Mouse (Mus musculus): Measurements from ENCODE around the gene Phf21b. TPM values are rescaled to one million over a fixed set of nuclear protein-coding genes. Genes with fewer than 3 reads are reported as not detected.
"Not testable (repeated sequence)": the region's sequence is repeated elsewhere in the genome, so short reads cannot be mapped to it uniquely, and the experiment has no call there.

Phf21b gene
- 0.08 and 0.12 TPM in 2 replicates for polyA plus RNA-seq (2015; fragmentation: Nextera tagmentation; extraction: Ambion mirVana)

DNA sequence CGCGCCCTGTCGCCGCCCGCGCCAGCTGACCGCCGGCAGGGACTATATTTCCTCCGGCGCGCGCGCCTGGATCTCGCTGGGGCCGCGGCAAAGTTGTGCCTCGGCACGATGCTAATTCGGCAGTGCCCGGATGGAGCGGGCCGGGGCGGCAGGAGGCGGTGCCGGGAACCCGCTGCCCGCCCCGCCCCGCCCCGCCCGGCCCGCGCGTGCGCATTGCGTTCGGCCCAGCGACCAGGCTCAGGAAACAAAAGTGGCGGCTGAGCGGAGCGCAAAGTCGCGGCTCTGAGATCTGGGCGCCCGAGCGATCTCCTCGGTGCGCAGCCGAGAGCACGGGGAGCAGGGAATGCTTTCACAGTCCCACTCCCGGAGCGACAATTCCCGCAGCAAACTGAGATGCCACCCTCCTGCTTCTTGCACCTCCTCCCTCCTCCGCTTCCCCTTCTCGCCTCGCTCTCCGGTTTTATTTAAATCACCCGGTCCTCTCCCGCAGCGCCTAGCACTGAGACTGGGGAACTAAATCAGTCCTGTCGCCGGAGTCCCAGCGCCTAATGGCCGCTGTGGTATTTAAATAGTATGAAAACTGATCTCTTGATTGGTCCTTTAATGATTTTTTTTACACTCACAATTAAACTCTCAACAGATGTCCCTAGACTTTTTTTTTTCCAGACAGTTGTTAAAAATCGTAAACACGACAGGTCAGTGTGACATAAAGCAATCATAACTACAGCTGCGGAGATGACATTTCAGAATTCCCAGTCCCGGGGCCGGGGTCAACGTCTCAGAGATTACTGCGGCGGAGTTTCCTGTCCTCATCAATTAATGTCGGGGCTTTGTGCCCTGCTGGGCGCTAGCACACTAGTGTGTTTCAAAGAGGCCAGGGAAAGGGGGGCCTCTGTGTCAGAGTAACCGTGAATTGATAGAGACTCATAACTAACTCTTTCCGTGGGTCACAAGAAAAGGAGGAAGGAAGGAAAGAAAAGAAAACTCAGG lies at the start of gene Phf21b:
TSS of gene Phf21b (minus strand) at position 44 of the 990 bp plus-strand sequence.
- WGBS, result 0% methylated on average over 41 of the region's 76 CpGs
- DNase-seq (ENCODE audit: low spot score), result peak; percentile 80
- peak; percentile 86 for ATAC-seq
- no peaks in the 10 kb centered on the region for H3K9me3 ChIP-seq (ENCODE audit: low read length)
- peaks cover 19% of the 10 kb centered on the region for H3K27me3 ChIP-seq (replicated peaks; ENCODE audit: insufficient read depth, low read length)
- H3K4me1 ChIP-seq (ENCODE audit: insufficient read depth, low read depth, low read length), result peaks cover 15% of the 10 kb centered on the region
- 0 out of 2 replicates have a peak within 1 kb of the TSS, but pooled peaks have one; percentile 32 for H3K27ac ChIP-seq (ENCODE audit: low read length)
- TF ChIP-seq CTCF (IDR thresholded peaks at IDR 0.05) (no peak), EP300 (IDR thresholded peaks at IDR 0.05) (no peak)
- no peaks in the 10 kb centered on the region for H3K36me3 ChIP-seq (ENCODE audit: insufficient read depth, low read length)
- peak within 1 kb of the TSS; percentile 58 for H3K4me3 ChIP-seq (ENCODE audit: low read depth, low read length)
- H3K9ac ChIP-seq (replicated peaks; ENCODE audit: low read depth), result peak within 1 kb of the TSS; percentile 39
- H3K4me2 ChIP-seq (replicated peaks; ENCODE audit: low read depth, low read length), result peak within 1 kb of the TSS; percentile 97

DNA sequence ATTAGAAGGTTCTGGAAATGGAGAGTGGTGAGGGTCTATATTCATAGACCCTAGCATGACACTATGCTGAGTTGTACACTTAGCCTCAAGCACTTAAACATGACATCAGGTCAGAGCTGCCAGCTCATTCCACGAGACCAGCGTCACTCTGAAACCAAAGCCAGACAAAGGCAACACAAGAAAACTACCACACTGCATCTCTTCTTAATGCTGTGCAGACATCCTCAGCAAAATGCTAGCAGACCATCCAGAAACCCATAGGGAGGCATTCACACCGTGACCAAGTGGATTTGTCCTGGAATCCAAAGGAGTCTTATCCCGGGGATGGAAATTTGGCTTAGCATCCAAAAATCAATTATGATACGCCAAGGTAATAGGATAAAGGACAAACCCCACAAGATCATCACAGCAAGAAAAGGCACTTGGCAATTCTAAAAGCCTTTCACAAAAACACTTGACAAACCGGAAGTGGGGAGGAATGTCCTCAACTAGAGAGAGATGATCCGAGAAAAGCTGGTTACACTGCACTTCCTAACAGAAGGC lies 48.1 kb upstream of the Phf21b start:
- H3K27ac ChIP-seq (ENCODE audit: low read length), result no peak overlapping the region
- H3K4me2 ChIP-seq (replicated peaks; ENCODE audit: low read depth, low read length), result no peak overlapping the region
- H3K27me3 ChIP-seq (replicated peaks; ENCODE audit: insufficient read depth, low read length), result no peaks in the 10 kb centered on the region
- H3K4me3 ChIP-seq (ENCODE audit: low read depth, low read length), result no peak overlapping the region
- WGBS, result 68% methylated on average over 7 of the region's 7 CpGs
- H3K4me1 ChIP-seq (ENCODE audit: insufficient read depth, low read depth, low read length), result no peaks in the 10 kb centered on the region
- no peaks in the 10 kb centered on the region for H3K36me3 ChIP-seq (ENCODE audit: insufficient read depth, low read length)
- H3K9me3 ChIP-seq (ENCODE audit: low read length), result no peaks in the 10 kb centered on the region
- TF ChIP-seq EP300 (IDR thresholded peaks at IDR 0.05) (no peak), CTCF (IDR thresholded peaks at IDR 0.05) (no peak)
- ATAC-seq (no peak), DNase-seq (ENCODE audit: low spot score) (no peak)
- no peak overlapping the region for H3K9ac ChIP-seq (replicated peaks; ENCODE audit: low read depth)

DNA sequence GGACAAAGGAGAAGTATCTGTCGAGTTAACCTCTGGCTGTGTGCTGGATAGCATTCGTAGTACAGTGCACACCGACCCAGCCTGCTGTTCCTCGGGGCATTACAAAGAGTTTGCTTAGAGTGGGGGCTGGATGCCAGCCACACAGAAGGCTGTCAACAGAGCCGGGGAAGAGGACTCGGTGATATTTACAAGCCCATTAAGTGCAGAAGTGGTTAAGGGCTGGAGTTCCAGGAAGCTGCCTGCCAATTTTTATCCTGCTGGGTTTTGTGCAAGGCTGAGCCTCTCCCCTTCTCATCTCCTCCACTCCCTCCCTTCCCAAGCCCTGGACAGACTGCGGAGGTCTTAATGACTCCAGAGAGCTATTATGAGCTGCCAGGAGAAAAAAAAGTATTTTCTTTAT lies 42.2 kb upstream of the Phf21b start:
- ATAC-seq (peak; percentile 68), DNase-seq (ENCODE audit: low spot score) (peak; percentile 64)
- no peak for TF ChIP-seq EP300 (IDR thresholded peaks at IDR 0.05)
- no peak for TF ChIP-seq CTCF (IDR thresholded peaks at IDR 0.05)
- H3K36me3 ChIP-seq (ENCODE audit: insufficient read depth, low read length), result no peaks in the 10 kb centered on the region
- H3K4me2 ChIP-seq (replicated peaks; ENCODE audit: low read depth, low read length), result peak overlapping the region; percentile 30; the same call in 1 of the 2 replicates
- H3K27me3 ChIP-seq (replicated peaks; ENCODE audit: insufficient read depth, low read length), result no peaks in the 10 kb centered on the region
- no peak overlapping the region for H3K9ac ChIP-seq (replicated peaks; ENCODE audit: low read depth)
- WGBS, result 28% methylated on average over 7 of the region's 7 CpGs
- 0 out of 2 replicates have a peak, but pooled peaks cover 3% of the 10 kb centered on the region for H3K4me1 ChIP-seq (ENCODE audit: insufficient read depth, low read depth, low read length)
- no peaks in the 10 kb centered on the region for H3K9me3 ChIP-seq (ENCODE audit: low read length)
- H3K4me3 ChIP-seq (ENCODE audit: low read depth, low read length), result no peak overlapping the region
- H3K27ac ChIP-seq (ENCODE audit: low read length), result no peak overlapping the region

DNA sequence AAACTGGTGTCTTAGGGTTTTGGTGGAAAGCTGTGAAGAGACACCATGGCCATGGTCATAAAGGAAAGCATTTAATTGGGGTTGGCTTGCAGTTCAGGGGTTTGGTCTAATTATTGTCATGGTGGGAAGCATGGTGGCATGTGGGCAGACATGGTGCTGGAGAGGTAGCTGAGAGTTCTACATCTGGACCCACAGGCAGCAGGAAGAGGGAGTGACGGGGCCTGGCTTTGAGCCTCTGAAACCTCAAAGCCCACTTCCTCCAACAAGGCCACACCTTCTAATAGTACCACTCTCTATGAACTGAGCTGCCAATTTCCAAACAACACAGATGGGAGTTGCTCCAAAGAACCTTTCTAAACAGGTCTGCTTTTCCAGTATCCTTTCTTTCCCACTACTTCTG lies 40.8 kb upstream of the Phf21b start:
- H3K9ac ChIP-seq (replicated peaks; ENCODE audit: low read depth), result no peak overlapping the region
- DNase-seq (ENCODE audit: low spot score) (no peak), ATAC-seq (no peak)
- TF ChIP-seq CTCF (IDR thresholded peaks at IDR 0.05) (no peak), EP300 (IDR thresholded peaks at IDR 0.05) (no peak)
- H3K4me1 ChIP-seq (ENCODE audit: insufficient read depth, low read depth, low read length), result 0 out of 2 replicates have a peak, but pooled peaks cover 3% of the 10 kb centered on the region
- no peak overlapping the region for H3K27ac ChIP-seq (ENCODE audit: low read length)
- no peaks in the 10 kb centered on the region for H3K36me3 ChIP-seq (ENCODE audit: insufficient read depth, low read length)
- no peaks in the 10 kb centered on the region for H3K27me3 ChIP-seq (replicated peaks; ENCODE audit: insufficient read depth, low read length)
- no peaks in the 10 kb centered on the region for H3K9me3 ChIP-seq (ENCODE audit: low read length)
- no peak overlapping the region for H3K4me3 ChIP-seq (ENCODE audit: low read depth, low read length)
- 53% methylated on average over 1 of the region's 1 CpGs for WGBS
- H3K4me2 ChIP-seq (replicated peaks; ENCODE audit: low read depth, low read length), result no peak overlapping the region

DNA sequence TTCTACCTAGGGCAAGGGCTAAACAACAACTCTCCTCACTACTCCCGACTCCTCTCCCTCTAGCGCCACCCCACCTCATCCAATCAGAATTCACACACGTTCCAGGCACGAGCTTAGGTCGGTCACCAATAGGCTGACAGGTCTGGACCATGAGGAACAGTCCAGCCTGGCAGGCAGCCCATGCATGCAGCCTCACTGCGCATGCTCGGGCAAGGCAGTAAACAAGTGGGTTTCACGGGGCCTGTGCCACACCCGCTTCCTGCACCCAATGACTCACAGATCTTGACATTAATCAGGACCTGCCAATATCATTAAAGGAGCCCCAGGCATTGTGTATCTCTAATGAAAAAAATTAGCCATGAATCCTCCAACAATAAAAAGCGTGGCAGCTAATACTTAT lies 40.4 kb upstream of the Phf21b start:
- H3K36me3 ChIP-seq (ENCODE audit: insufficient read depth, low read length); H3K27ac ChIP-seq (ENCODE audit: low read length); H3K9me3 ChIP-seq (ENCODE audit: low read length); H3K9ac ChIP-seq (replicated peaks; ENCODE audit: low read depth); H3K4me1 ChIP-seq (ENCODE audit: insufficient read depth, low read depth, low read length); H3K27me3 ChIP-seq (replicated peaks; ENCODE audit: insufficient read depth, low read length); H3K4me3 ChIP-seq (ENCODE audit: low read depth, low read length); DNase-seq (ENCODE audit: low spot score); ATAC-seq; H3K4me2 ChIP-seq (replicated peaks; ENCODE audit: low read depth, low read length): not testable (repeated sequence)
- WGBS, result 71% methylated on average over 10 of the region's 10 CpGs

DNA sequence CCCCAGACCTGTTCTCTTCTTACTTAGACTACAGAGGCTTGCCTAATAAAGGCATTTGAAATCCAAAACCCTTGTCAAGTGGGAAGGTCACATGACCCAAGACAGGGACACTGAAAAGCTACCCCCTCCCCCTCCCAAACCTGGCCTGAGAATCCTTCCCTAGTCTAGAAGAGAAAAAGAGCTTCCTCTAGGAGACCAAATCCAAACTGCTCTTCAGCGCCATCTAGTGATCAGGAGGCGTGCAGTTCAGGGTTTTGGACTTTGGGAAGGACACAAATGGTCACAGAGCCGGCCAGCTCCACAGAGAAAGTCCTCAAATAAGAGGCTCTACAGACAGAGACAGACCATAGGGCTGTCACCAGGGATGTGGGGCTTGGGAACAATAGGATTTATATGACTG lies 35.8 kb upstream of the Phf21b start:
- DNase-seq (ENCODE audit: low spot score) (peak; percentile 84), ATAC-seq (peak; percentile 21; the same call in 1 of the 2 replicates)

More for the DNA sequence above, 35.8 kb upstream of the Phf21b start:
- Histone ChIP-seq H3K4me2 (replicated peaks; ENCODE audit: low read depth, low read length) (no peak overlapping the region), H3K9me3 (ENCODE audit: low read length) (no peaks in the 10 kb centered on the region), H3K9ac (replicated peaks; ENCODE audit: low read depth) (no peak overlapping the region), H3K4me1 (ENCODE audit: insufficient read depth, low read depth, low read length) (no peaks in the 10 kb centered on the region), H3K36me3 (ENCODE audit: insufficient read depth, low read length) (no peaks in the 10 kb centered on the region), H3K27me3 (replicated peaks; ENCODE audit: insufficient read depth, low read length) (no peaks in the 10 kb centered on the region), H3K4me3 (ENCODE audit: low read depth, low read length) (no peak overlapping the region), H3K27ac (ENCODE audit: low read length) (no peak overlapping the region)
- 1% methylated on average over 3 of the region's 3 CpGs for WGBS
- TF ChIP-seq EP300 (IDR thresholded peaks at IDR 0.05) (no peak), CTCF (IDR thresholded peaks at IDR 0.05) (peak; percentile 90)
